9 mouse cellular contexts compared by ENCODE assay signal in the genomic region with DNA sequence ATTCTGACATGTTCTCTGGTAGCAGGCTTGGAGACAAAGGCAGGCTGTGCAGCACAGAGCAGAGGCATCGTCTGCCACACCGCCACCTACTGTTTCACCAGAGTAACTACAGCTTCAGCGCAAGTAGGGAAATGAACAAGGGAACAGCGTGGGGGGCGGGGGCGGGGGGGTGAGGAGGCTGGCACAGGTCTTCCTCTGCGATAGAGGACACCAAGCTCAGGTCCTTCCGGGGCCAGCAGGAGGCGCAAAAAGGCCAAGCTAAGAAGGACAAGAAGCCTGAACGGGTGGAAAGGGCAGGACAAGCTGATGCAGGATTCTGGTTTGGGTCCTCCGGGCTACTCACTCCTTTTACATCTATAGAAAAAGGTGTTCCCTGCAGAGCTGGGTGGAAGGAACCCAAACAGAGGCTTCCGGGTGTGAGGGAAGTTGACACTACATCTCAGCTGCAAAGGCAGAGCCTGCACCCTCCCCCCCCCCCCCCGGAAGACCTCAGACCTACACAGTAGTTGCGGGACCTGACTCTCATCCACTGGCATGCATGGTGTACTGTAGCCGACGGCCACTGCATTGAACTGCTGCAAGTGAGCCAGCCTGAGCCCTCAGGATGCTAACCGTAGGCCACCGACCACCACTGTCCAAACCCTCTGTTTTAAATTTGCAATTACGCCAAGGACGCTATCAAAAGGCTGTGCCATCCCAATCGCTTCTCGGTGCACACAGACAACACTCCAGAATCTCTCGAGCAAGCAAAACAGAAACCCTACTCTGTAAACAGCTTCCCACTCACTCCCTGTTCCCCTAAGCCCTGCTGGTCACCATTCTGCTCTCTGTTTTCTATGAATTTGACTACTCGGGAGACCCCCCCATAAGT.
DNase-seq lines count a peak whose midpoint lies in the region; ATAC-seq and TF ChIP-seq lines count a peak whose summit lies in the region.
"Had no signal": no experiment of that assay in that cellular context is flagged by ENCODE, and none has a peak within 500 bp of the region (broad histone marks: within the 10 kb centered on the region; RNA-seq: fewer than 3 reads in every experiment).

No protein-coding gene starts in this region.

- TF ChIP-seq CTCF in C2C12 (IDR thresholded peaks at IDR 0.05; ENCODE audit: control insufficient read depth, insufficient read depth, insufficient read length): peak; percentile 68

- WGBS in embryonic facial prominence, embryonic 13.5 days: 3% methylated on average over 24 of the region's 24 CpGs
- WGBS in heart, embryonic 12.5 days: 9% methylated on average over 24 of the region's 24 CpGs
- 7% methylated on average over 24 of the region's 24 CpGs for WGBS in kidney, embryonic 16.5 days
- WGBS in liver, embryonic 12.5 days (ENCODE audit: insufficient replicate concordance): 6% methylated on average over 24 of the region's 24 CpGs

- no peaks in the 10 kb centered on the region for H3K27me3 ChIP-seq in C2C12 (ENCODE audit: control insufficient read depth, insufficient read depth, insufficient read length)
- 0 out of 2 replicates have a peak, but pooled peaks cover 4% of the 10 kb centered on the region for H3K27me3 ChIP-seq in embryonic facial prominence, embryonic 13.5 days
- no peaks in the 10 kb centered on the region for H3K27me3 ChIP-seq in heart, embryonic 12.5 days (replicated peaks)
- H3K27me3 ChIP-seq in kidney, embryonic 16.5 days (ENCODE audit: insufficient read depth, low read length): no peaks in the 10 kb centered on the region
- H3K27me3 ChIP-seq in liver, embryonic 12.5 days (replicated peaks): no peaks in the 10 kb centered on the region

- peak overlapping the region; percentile 60 for H3K9ac ChIP-seq in embryonic facial prominence, embryonic 13.5 days
- H3K9ac ChIP-seq in heart, embryonic 12.5 days: peak overlapping the region; percentile 57
- peak overlapping the region; percentile 49 for H3K9ac ChIP-seq in kidney, embryonic 16.5 days (replicated peaks; ENCODE audit: low read length)
- H3K9ac ChIP-seq in liver, embryonic 12.5 days: no peak overlapping the region

- peaks cover 9% of the 10 kb centered on the region; the same call in 1 of the 2 replicates for H3K4me1 ChIP-seq in embryonic facial prominence, embryonic 13.5 days
- 0 out of 2 replicates have a peak, but pooled peaks cover 6% of the 10 kb centered on the region for H3K4me1 ChIP-seq in heart, embryonic 12.5 days (replicated peaks)
- peaks cover 10% of the 10 kb centered on the region for H3K4me1 ChIP-seq in kidney, embryonic 16.5 days (ENCODE audit: insufficient read depth, low read length)
- H3K4me1 ChIP-seq in liver, embryonic 12.5 days: peaks cover 7% of the 10 kb centered on the region

- H3K27ac ChIP-seq in embryonic facial prominence, embryonic 13.5 days: peak overlapping the region; percentile 71
- 0 out of 2 replicates have a peak overlapping the region, but pooled peaks have one; percentile 32 for H3K27ac ChIP-seq in heart, embryonic 12.5 days (ENCODE audit: poor library complexity, severe bottlenecking)
- H3K27ac ChIP-seq in kidney, embryonic 16.5 days (ENCODE audit: low read length): no peak overlapping the region
- H3K27ac ChIP-seq in liver, embryonic 12.5 days: no peak overlapping the region

- no peaks in the 10 kb centered on the region for H3K79me2 ChIP-seq in C2C12 (ENCODE audit: control insufficient read depth, insufficient read depth)

- peak; percentile 79 for ATAC-seq in embryonic facial prominence, embryonic 13.5 days (ENCODE audit: insufficient number of reproducible peaks, insufficient read depth, low FRiP score, low TSS enrichment, low read depth)
- peak; percentile 84 for ATAC-seq in heart, embryonic 12.5 days (ENCODE audit: insufficient number of reproducible peaks, low FRiP score)
- ATAC-seq in kidney, embryonic 16.5 days (ENCODE audit: low FRiP score, low TSS enrichment): peak; percentile 90
- peak; percentile 76 for ATAC-seq in liver, embryonic 12.5 days

- H3K4me2 ChIP-seq in embryonic facial prominence, embryonic 13.5 days: peak overlapping the region; percentile 68
- peak overlapping the region; percentile 70 for H3K4me2 ChIP-seq in heart, embryonic 12.5 days
- H3K4me2 ChIP-seq in kidney, embryonic 16.5 days (replicated peaks; ENCODE audit: low read depth, low read length): peak overlapping the region; percentile 65
- peak overlapping the region; percentile 66 for H3K4me2 ChIP-seq in liver, embryonic 12.5 days

- no peaks in the 10 kb centered on the region for H3K79me3 ChIP-seq in C2C12 (ENCODE audit: low read depth)

- H3K4me3 ChIP-seq in C2C12 (ENCODE audit: insufficient read depth, poor library complexity, severe bottlenecking): no peak overlapping the region
- H3K4me3 ChIP-seq in embryonic facial prominence, embryonic 13.5 days: peak overlapping the region; percentile 44
- peak overlapping the region; percentile 46 for H3K4me3 ChIP-seq in heart, embryonic 12.5 days
- peak overlapping the region; percentile 42 for H3K4me3 ChIP-seq in kidney, embryonic 16.5 days (ENCODE audit: low read length)
- H3K4me3 ChIP-seq in liver, embryonic 12.5 days: peak overlapping the region; percentile 35
- H3K4me3 ChIP-seq: erythroblast, embryonic 14.5 days had no signal

- no peak overlapping the region for H3ac ChIP-seq in C2C12 (ENCODE audit: control insufficient read depth, insufficient read length, low read depth)

- DNase-seq in adrenal gland, postnatal 25 days: peak; percentile 55
- DNase-seq in neural tube, embryonic 10.5 days (ENCODE audit: extremely low spot score, low spot score): peak; percentile 85
- DNase-seq in testis, postnatal 10 days (ENCODE audit: low spot score): peak; percentile 85

- no peaks in the 10 kb centered on the region for H3K36me3 ChIP-seq in C2C12 (ENCODE audit: control insufficient read depth, insufficient read depth)
- no peaks in the 10 kb centered on the region for H3K36me3 ChIP-seq in embryonic facial prominence, embryonic 13.5 days
- no peaks in the 10 kb centered on the region for H3K36me3 ChIP-seq in heart, embryonic 12.5 days
- H3K36me3 ChIP-seq in kidney, embryonic 16.5 days (ENCODE audit: insufficient read depth, low read length): no peaks in the 10 kb centered on the region
- H3K36me3 ChIP-seq in liver, embryonic 12.5 days: no peaks in the 10 kb centered on the region

- no peaks in the 10 kb centered on the region for H3K9me3 ChIP-seq in embryonic facial prominence, embryonic 13.5 days
- no peaks in the 10 kb centered on the region for H3K9me3 ChIP-seq in heart, embryonic 12.5 days (replicated peaks)
- H3K9me3 ChIP-seq in kidney, embryonic 16.5 days (ENCODE audit: low read length): no peaks in the 10 kb centered on the region
- no peaks in the 10 kb centered on the region for H3K9me3 ChIP-seq in liver, embryonic 12.5 days (replicated peaks)

TF ChIP-seq in C2C12, 6 proteins besides CTCF, POLR2A, EP300 and RAD21:
- TF ChIP-seq FOSL1 (IDR thresholded peaks at IDR 0.05; ENCODE audit: insufficient read depth, low read length, poor library complexity, severe bottlenecking) (no peak), CEBPB (IDR thresholded peaks at IDR 0.05; ENCODE audit: low read depth) (no peak), MAX (IDR thresholded peaks at IDR 0.05) (no peak), MYOG (IDR thresholded peaks at IDR 0.05; ENCODE audit: control insufficient read depth, extremely low read depth, insufficient read length) (no peak), USF1 (IDR thresholded peaks at IDR 0.05; ENCODE audit: low read depth) (no peak), MYOD1 (IDR thresholded peaks at IDR 0.05; ENCODE audit: control insufficient read depth, insufficient read length, low read depth) (no peak)

Comparison
In these comparisons a context has a peak if more than half of its experiments do, and no peak if none do; other contexts are left out.
1. H3K27ac ChIP-seq: peak in embryonic facial prominence, embryonic 13.5 days (single experiment) and heart, embryonic 12.5 days (single experiment); none in kidney, embryonic 16.5 days (single experiment) and liver, embryonic 12.5 days (single experiment).
2. Peak in every context shown above with its lines, with median percentiles within 50 percentile points of each other: DNase-seq, ATAC-seq and H3K4me2 ChIP-seq.